Mouse (Mus musculus) liver, embryonic 14.5 days (tissue): Measurements from ENCODE around the gene Fut8. TPM values are rescaled to one million over a fixed set of nuclear protein-coding genes. Genes with fewer than 3 reads are reported as not detected.

Source experiments
- ATAC-seq: fragments of 200-750 bp; cut with Nextera tagmentation; 2 replicates; pipeline ENCODE4 v1.8.0; 2017; ENCODE audit warnings: moderate number of reproducible peaks, mild to moderate bottlenecking, moderate library complexity; ENCODE audit not compliant: insufficient read depth
- DNase-seq, 3 experiments: peaks; one replicate each; pipeline ENCODE4 v3.0.0-alpha.2; 2012 to 2013; ENCODE audit warnings: low read depth in 3 of 3, low spot score in 3 of 3
- H3K27ac ChIP-seq: fragments of 300-500 bp; sonication (generic); 2 replicates; pipeline ENCODE4 v1.5.1; 2014; ENCODE audit warnings: moderate library complexity, mild to moderate bottlenecking, control low read depth, inconsistent platforms
- H3K27me3 ChIP-seq: fragments of 300-500 bp; sonication (generic); 2 replicates; pipeline ENCODE4 v1.6.1; 2014; ENCODE audit warnings: mild to moderate bottlenecking, low read length, moderate library complexity; ENCODE audit not compliant: control insufficient read depth, insufficient read depth
- H3K36me3 ChIP-seq: fragments of 300-500 bp; sonication (generic); replicated peaks from 2 replicates; pipeline ENCODE4 v1.6.1; 2014; ENCODE audit warnings: low read depth; ENCODE audit not compliant: control insufficient read depth, insufficient read depth
- H3K4me1 ChIP-seq, 2 experiments: fragments of 200-500 bp in 1 of 2; fragments of 300-500 bp in 1 of 2; sonication (generic) in 1 of 2; replicated peaks; 2 replicates each; pipeline ENCODE4 v1.6.1; 2012 to 2014; ENCODE audit warnings: antibody characterized with exemption in 1 of 2, inconsistent platforms in 1 of 2, low read length in 1 of 2; ENCODE audit not compliant: control insufficient read depth in 2 of 2, insufficient read depth in 2 of 2
- H3K4me2 ChIP-seq: fragments of 300-500 bp; sonication (generic); 2 replicates; pipeline ENCODE4 v1.6.1; 2014; ENCODE audit warnings: low read depth, mild to moderate bottlenecking, control low read depth, moderate library complexity
- H3K4me3 ChIP-seq, 2 experiments: fragments of 200-500 bp in 1 of 2; fragments of 300-500 bp in 1 of 2; sonication (generic) in 1 of 2; 2 replicates each; pipeline ENCODE4 v1.5.1; 2012 to 2014; ENCODE audit warnings: low read depth in 2 of 2, low read length in 2 of 2, mild to moderate bottlenecking in 2 of 2, control low read depth in 1 of 2, inconsistent platforms in 1 of 2, moderate library complexity in 1 of 2; ENCODE audit not compliant: insufficient read depth in 1 of 2
- H3K9ac ChIP-seq: fragments of 300-500 bp; sonication (generic); replicated peaks from 2 replicates; pipeline ENCODE4 v1.6.1; 2014; ENCODE audit warnings: mild to moderate bottlenecking, control low read depth, moderate library complexity
- H3K9me3 ChIP-seq: fragments of 300-500 bp; sonication (generic); 2 replicates; pipeline ENCODE4 v1.6.1; 2016; ENCODE audit warnings: low read length, mixed read lengths; ENCODE audit not compliant: control insufficient read depth
- CTCF ChIP-seq: IDR thresholded peaks from 2 replicates; pipeline ENCODE4 v1.5.1; 2016; ENCODE audit warnings: antibody characterized with exemption, low read depth, control low read depth
- EP300 ChIP-seq: IDR thresholded peaks from 2 replicates; pipeline ENCODE4 v1.6.1; 2016; ENCODE audit warnings: antibody characterized with exemption, low read depth
- WGBS: fragments of 180-500 bp; shearing (Covaris S2); extraction: QIAGEN DNeasy Blood & Tissue Kit; methylation state at CpG from one replicate; pipeline ENCODE4 v1.1.7; 2014; ENCODE audit not compliant: insufficient replicate concordance; 5-methylcytosine and 5-hydroxymethylcytosine counted together
- polyA plus RNA-seq, 2 experiments: library from polyadenylated mRNA; depleted of rRNA in 1 of 2; stranded (reverse) in 1 of 2; unstranded in 1 of 2; fragments of >200 nt; fragmentation: Nextera tagmentation in 1 of 2; extraction: Ambion mirVana in 1 of 2; gene quantifications; 2 replicates each; pipeline versions ENCODE4 v1.2.1 to v1.2.3; 2012 to 2014

The Fut8 gene
- polyA plus RNA-seq, 2 experiments, result 4.4 to 8.7 TPM

DNA sequence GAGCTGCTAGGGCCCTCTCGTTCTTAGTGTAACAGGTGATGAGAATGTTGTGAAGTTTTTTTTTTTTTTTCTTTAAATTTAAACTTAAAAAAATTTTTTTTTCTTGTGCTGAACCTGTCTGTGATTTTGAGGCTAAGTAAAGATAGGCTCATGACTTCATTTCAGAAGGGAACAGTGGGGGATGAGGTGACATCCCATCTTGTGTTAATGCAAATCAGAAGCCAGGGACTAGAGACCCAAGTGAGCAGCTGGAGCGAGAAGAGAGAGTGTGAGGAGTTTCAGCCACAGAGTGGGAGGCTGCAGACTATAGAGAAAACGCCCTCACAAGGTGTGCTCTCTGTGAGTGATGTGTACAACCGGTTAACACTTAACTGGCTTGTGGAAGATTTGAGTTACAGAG lies 2.0 kb upstream of the Fut8 start:
- no peaks in the 10 kb centered on the region for H3K36me3 ChIP-seq
- WGBS, result 70% methylated on average over 4 of the region's 4 CpGs
- no peaks in the 10 kb centered on the region for H3K27me3 ChIP-seq
- ATAC-seq, result no peak
- peaks cover 0 to 2% of the 10 kb centered on the region in 2 experiments; a peak in 2 of 4 replicates for H3K4me1 ChIP-seq
- no peak for DNase-seq
- H3K27ac ChIP-seq, result no peak overlapping the region
- H3K9me3 ChIP-seq, result no peaks in the 10 kb centered on the region
- TF ChIP-seq CTCF, result no peak
- TF ChIP-seq EP300, result no peak
- H3K4me3 ChIP-seq, result no peak overlapping the region
- no peak overlapping the region for H3K9ac ChIP-seq
- no peak overlapping the region for H3K4me2 ChIP-seq

DNA sequence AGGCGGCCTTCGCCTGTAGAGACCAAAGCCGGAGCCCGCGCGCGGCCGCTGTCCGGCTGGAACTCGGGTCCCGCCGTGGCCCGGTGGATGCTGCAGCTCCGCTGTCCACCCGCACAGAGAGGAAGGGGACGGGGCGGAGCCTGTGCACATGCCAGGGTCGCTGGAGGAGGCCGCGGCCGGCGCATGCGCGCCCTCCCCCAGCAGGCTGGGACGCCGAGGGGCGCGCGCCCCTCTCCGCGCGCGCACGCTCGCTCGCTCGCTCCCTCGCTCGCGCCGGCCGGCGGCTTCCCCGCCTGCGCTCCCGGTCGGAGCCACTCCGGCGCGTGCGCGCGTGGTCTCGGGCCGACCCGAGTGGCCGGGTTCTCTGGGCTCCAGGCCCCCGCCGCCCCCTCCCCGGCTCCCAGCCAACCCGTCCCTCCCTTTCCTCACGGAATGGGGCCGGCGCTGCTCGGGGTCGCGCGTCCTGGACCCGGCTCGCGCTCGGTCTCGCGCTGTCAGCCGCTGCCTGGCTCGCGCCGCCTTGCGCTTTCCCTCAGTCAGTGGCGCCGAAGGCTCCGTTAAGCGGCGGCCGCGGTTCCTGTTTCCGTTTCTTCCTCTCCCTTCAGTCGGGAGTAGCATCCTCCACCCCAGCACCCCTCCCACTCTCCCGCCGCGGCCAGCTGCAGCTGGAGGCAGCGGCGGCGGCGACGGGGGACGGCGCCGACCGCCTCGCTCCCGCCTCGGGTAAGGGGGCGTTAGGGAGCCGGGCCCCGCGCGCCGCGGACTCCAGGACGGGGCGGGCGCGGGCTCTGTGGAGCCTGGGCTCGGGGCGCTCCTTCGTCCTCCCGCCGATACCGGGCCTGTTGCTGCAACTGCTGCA lies 835 bp downstream of the Fut8 start:
- Histone ChIP-seq H3K9me3 (no peaks in the 10 kb centered on the region), H3K27ac (peak overlapping the region; percentile 12), H3K4me3 (peak overlapping the region; percentile 77 to 80), H3K27me3 (no peaks in the 10 kb centered on the region), H3K36me3 (no peaks in the 10 kb centered on the region), H3K9ac (peak overlapping the region; percentile 63), H3K4me1 (peaks cover 0 to 2% of the 10 kb centered on the region in 2 experiments; a peak in 2 of 4 replicates), H3K4me2 (peak overlapping the region; percentile 81)
- TF ChIP-seq CTCF (peak; percentile 46), EP300 (no peak)
- ATAC-seq (peak; percentile 85), DNase-seq (peak; percentile 59 to 70 (median 65))
- WGBS, result under 1% methylated on average over 104 of the region's 120 CpGs

DNA sequence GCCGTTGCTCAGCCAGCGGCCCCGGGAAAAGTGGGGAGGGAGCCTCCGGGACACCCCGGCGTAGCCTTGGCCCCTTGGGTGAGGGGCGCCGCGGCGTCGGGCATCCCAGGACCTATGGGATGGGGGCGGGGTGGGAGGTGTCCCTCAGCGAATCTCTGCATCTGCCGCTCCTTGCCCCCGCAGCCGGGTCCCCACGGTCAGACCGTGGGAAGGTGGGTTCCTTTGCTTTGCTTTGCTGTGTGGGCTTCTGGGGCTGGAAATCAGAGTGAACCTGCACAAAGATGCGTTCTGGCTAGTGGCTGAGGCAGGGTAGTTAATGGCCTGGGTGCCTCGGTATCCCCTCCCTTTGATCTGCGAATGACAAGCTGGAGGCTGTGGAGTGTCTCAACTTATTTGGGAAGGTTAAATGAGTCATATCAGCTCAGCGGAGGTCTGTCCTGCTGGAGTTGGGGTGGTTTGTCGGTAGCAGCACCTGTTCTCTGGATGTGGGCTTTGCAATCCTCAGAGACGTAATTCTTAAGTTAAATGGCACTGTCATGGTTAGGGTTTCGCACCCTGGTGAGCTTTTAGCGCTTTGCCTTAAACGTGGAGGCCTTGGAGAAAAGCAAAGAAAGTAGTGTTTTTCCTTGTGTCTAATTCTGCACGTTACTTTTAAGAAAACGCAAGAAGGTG lies 1.6 kb downstream of the Fut8 start:
- no peak for ATAC-seq
- no peak for DNase-seq
- Histone ChIP-seq H3K27ac (no peak overlapping the region; the same call in 1 of the 2 replicates), H3K9ac (peak overlapping the region; percentile 63), H3K4me3 (peak overlapping the region; percentile 77 to 80), H3K9me3 (no peaks in the 10 kb centered on the region), H3K36me3 (no peaks in the 10 kb centered on the region), H3K27me3 (no peaks in the 10 kb centered on the region), H3K4me2 (peak overlapping the region; percentile 81), H3K4me1 (peaks cover 0 to 2% of the 10 kb centered on the region in 2 experiments; a peak in 2 of 4 replicates)
- TF ChIP-seq CTCF (no peak), EP300 (no peak)
- under 1% methylated on average over 29 of the region's 29 CpGs for WGBS

- Histone ChIP-seq H3K27me3 (no peaks in the 10 kb centered on the region), H3K9ac (no peak overlapping the region), H3K27ac (no peak overlapping the region), H3K9me3 (no peaks in the 10 kb centered on the region), H3K36me3 (no peaks in the 10 kb centered on the region), H3K4me2 (peak overlapping the region; percentile 81), H3K4me1 (peaks cover 0 to 2% of the 10 kb centered on the region in 2 experiments; a peak in 2 of 4 replicates), H3K4me3 (peak overlapping the region; percentile 35 to 80; a peak in 3 of 4 replicates)
- WGBS, result 12% methylated on average over 6 of the region's 6 CpGs
- TF ChIP-seq CTCF (no peak), EP300 (no peak)
- DNase-seq, result no peak
- no peak for ATAC-seq
Observed at GRCm38 (mm10) chr12:77240372-77240771, 2.4 kb downstream of the Fut8 start.

GRCm38 (mm10) chr12:77240839-77241238 lies 2.9 kb downstream of the Fut8 start:
- ATAC-seq, result no peak
- H3K27ac ChIP-seq, result no peak overlapping the region
- DNase-seq, result no peak

More at GRCm38 (mm10) chr12:77240839-77241238, 2.9 kb downstream of the Fut8 start:
- Histone ChIP-seq H3K27me3 (no peaks in the 10 kb centered on the region), H3K36me3 (no peaks in the 10 kb centered on the region), H3K9ac (no peak overlapping the region), H3K9me3 (no peaks in the 10 kb centered on the region), H3K4me2 (no peak overlapping the region), H3K4me1 (peaks cover 0 to 2% of the 10 kb centered on the region in 2 experiments; a peak in 2 of 4 replicates), H3K4me3 (no peak overlapping the region; a peak in 1 of 4 replicates)
- WGBS, result 25% methylated on average over 1 of the region's 1 CpGs
- TF ChIP-seq CTCF (peak; percentile 10; the same call in 1 of the 2 replicates), EP300 (no peak)
